Comparison of ENCODE assay signal across 24 mouse cellular contexts in the genomic region with DNA sequence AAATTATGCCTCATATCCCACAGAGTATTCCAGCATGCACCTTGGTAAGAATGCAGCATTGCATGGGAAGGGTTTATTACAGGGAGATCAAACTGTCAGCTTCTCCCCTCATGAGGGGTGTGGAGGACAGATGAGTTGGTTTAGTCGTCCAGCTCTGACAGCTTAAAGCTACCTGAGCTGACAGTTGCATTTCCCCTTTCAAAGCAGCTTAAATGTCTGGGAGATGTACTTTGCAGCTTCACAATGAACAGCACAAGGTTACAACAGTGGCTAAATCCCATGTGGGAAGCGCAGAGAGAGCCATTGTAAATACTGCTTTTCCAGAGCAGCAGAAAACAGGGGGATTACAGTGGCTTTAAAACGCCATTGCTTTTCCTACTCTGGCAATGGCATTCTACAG.
"Had no signal": no experiment of that assay in that cellular context is flagged by ENCODE, and none has a peak within 500 bp of the region (broad histone marks: within the 10 kb centered on the region; RNA-seq: fewer than 3 reads in every experiment).

No protein-coding gene starts in this region.

- H3K4me2 ChIP-seq: heart, embryonic 12.5 days; hindbrain, embryonic 12.5 days; hindbrain, embryonic 14.5 days; intestine, embryonic 15.5 days; limb, embryonic 12.5 days had no signal

- H3K9me3 ChIP-seq: heart, embryonic 10.5 days; heart, embryonic 12.5 days; hindbrain, embryonic 10.5 days; hindbrain, embryonic 12.5 days; intestine, embryonic 15.5 days; limb, embryonic 10.5 days; limb, embryonic 12.5 days had no signal

- H3K27me3 ChIP-seq: heart, embryonic 12.5 days; hindbrain, embryonic 12.5 days; intestine, embryonic 15.5 days; limb, embryonic 12.5 days had no signal

- H3K27ac ChIP-seq: gastrocnemius, adult 2 months; heart, embryonic 10.5 days; hindbrain, embryonic 10.5 days; hindbrain, embryonic 12.5 days; hindbrain, embryonic 14.5 days; intestine, embryonic 15.5 days; layer of hippocampus, adult 2 months; left cerebral cortex, adult 2 months; limb, embryonic 10.5 days; limb, embryonic 12.5 days had no signal

- ATAC-seq: hindbrain, embryonic 16.5 days; inflammation-experienced regulatory T-cells, adult 6 months; intestine, embryonic 15.5 days; intestine, postnatal 0 days had no signal

- H3K9ac ChIP-seq: heart, embryonic 12.5 days; hindbrain, embryonic 12.5 days; hindbrain, embryonic 14.5 days; intestine, embryonic 15.5 days; limb, embryonic 12.5 days had no signal

- H3K36me3 ChIP-seq: heart, embryonic 10.5 days; heart, embryonic 12.5 days; hindbrain, embryonic 10.5 days; hindbrain, embryonic 12.5 days; intestine, embryonic 15.5 days; limb, embryonic 10.5 days; limb, embryonic 12.5 days had no signal

- H3K4me3 ChIP-seq: gastrocnemius, adult 2 months; heart, embryonic 10.5 days; heart, embryonic 12.5 days; hindbrain, embryonic 10.5 days; hindbrain, embryonic 12.5 days; intestine, embryonic 15.5 days; layer of hippocampus, adult 2 months; left cerebral cortex, adult 2 months; limb, embryonic 10.5 days; limb, embryonic 12.5 days had no signal

- H3K4me1 ChIP-seq: heart, embryonic 10.5 days; heart, embryonic 12.5 days; hindbrain, embryonic 10.5 days; hindbrain, embryonic 12.5 days; intestine, embryonic 15.5 days; limb, embryonic 10.5 days; limb, embryonic 12.5 days had no signal

- DNase-seq: gastrocnemius, adult 2 months; gastrocnemius, postnatal 10 days; gastrocnemius, postnatal 25 days; heart, adult 18-20 months; heart, postnatal 10 days; heart, postnatal 4 days; kidney, adult 18-20 months; kidney, adult 8-10 months; kidney, postnatal 10 days; kidney, postnatal 25 days; kidney, postnatal 4 days had no signal
